Mouse (Mus musculus) brain, adult 10 weeks (tissue): ENCODE data around the gene Fam180a. TPM values are rescaled to one million over a fixed set of nuclear protein-coding genes. Genes with fewer than 3 reads are reported as not detected.

Experiments used
- polyA plus RNA-seq: library from polyadenylated mRNA; stranded (reverse); fragments of 350-450 nt; fragmentation: Illumina TruSeq; extraction: RNeasy Lipid Tissue Mini Kit (QIAGEN cat#74804); gene quantifications from one replicate; pipeline ENCODE4 v1.2.3, GENCODE M21; 2015; ENCODE audit warnings: low read depth, low replicate concordance

Gene Fam180a
- 3.3 TPM for polyA plus RNA-seq

GRCm38 (mm10) chr6:35326111-35326515 is at the start of gene Fam180a:
Gene Fam180a, minus strand, starts transcription at chr6:35326141.

GRCm38 (mm10) chr6:35308037-35308436 is 17.9 kb downstream of the Fam180a start, which contains the start of gene Slc13a4:
Gene Slc13a4, minus strand, starts transcription at chr6:35308131.

Other genes starting within 250 kb of the Fam180a start
- 21.5 TPM for gene Cnot4, start 192.4 kb downstream of the Fam180a start, polyA plus RNA-seq
- 14.8 TPM for gene Nup205, start 148.7 kb downstream of the Fam180a start, polyA plus RNA-seq
- 6.7 TPM for gene Slc13a4, start 18.0 kb downstream of the Fam180a start, polyA plus RNA-seq
- 277 TPM for gene Mtpn, start 213.7 kb upstream of the Fam180a start, polyA plus RNA-seq